Mouse (Mus musculus) urinary bladder, adult 2 months (tissue): ENCODE measurements around the gene Tpr. TPM values are rescaled to one million over a fixed set of nuclear protein-coding genes. Genes with fewer than 3 reads are reported as not detected.
A peak's percentile ranks its signal among the peaks of the same experiment; 100 is the strongest.

Experiments
- DNase-seq: peaks from one replicate; pipeline ENCODE4 v3.0.0; 2022; ENCODE audit warnings: low spot score
- polyA plus RNA-seq: library from polyadenylated mRNA; depleted of rRNA; stranded (reverse); fragments of >200 nt; gene quantifications from 2 replicates; pipeline ENCODE4 v1.2.3, GENCODE M21; 2012; rRNA removed

Gene Tpr
- 71.5 and 90.4 TPM in 2 replicates for polyA plus RNA-seq

- peak; percentile 100 for DNase-seq
Observed at GRCm38 (mm10) chr1:150392638-150393487, at the start of gene Tpr, which contains the start of gene Odr4. TSS of gene Tpr (plus strand) at chr1:150392838. TSS of gene Odr4 (minus strand) at chr1:150393080.

- DNase-seq = no peak
Observed at GRCm38 (mm10) chr1:150360864-150361263, 31.8 kb upstream of the Tpr start.

GRCm38 (mm10) chr1:150372895-150373294, 19.7 kb upstream of the Tpr start:
- DNase-seq = no peak

GRCm38 (mm10) chr1:150374247-150374646, 18.4 kb upstream of the Tpr start:
- no peak for DNase-seq

GRCm38 (mm10) chr1:150384138-150384537, 8.5 kb upstream of the Tpr start:
- no peak for DNase-seq

- no peak for DNase-seq
Observed at GRCm38 (mm10) chr1:150387572-150387971, 5.1 kb upstream of the Tpr start.

GRCm38 (mm10) chr1:150389390-150390129, 3.1 kb upstream of the Tpr start:
- no peak for DNase-seq

- DNase-seq = no peak
Observed at GRCm38 (mm10) chr1:150391931-150392637, 554 bp upstream of the Tpr start.

- DNase-seq = no peak
Observed at GRCm38 (mm10) chr1:150393488-150393852, 832 bp downstream of the Tpr start.

GRCm38 (mm10) chr1:150396001-150396400, 3.4 kb downstream of the Tpr start:
- DNase-seq = no peak

GRCm38 (mm10) chr1:150403914-150404313, 11.3 kb downstream of the Tpr start:
- no peak for DNase-seq

GRCm38 (mm10) chr1:150404555-150404954, 11.9 kb downstream of the Tpr start:
- DNase-seq = no peak

GRCm38 (mm10) chr1:150407285-150407684, 14.6 kb downstream of the Tpr start:
- DNase-seq = no peak

- DNase-seq = no peak
Observed at GRCm38 (mm10) chr1:150409996-150410395, 17.4 kb downstream of the Tpr start.

- DNase-seq = no peak
Observed at GRCm38 (mm10) chr1:150416006-150416405, 23.4 kb downstream of the Tpr start.

- no peak for DNase-seq
Observed at GRCm38 (mm10) chr1:150418426-150418825, 25.8 kb downstream of the Tpr start.

GRCm38 (mm10) chr1:150425665-150426064, 33.0 kb downstream of the Tpr start:
- DNase-seq = no peak

GRCm38 (mm10) chr1:150426216-150426615, 33.6 kb downstream of the Tpr start:
- DNase-seq = no peak

GRCm38 (mm10) chr1:150438641-150439040, 46.0 kb downstream of the Tpr start:
- no peak for DNase-seq

GRCm38 (mm10) chr1:150441731-150442130, 49.1 kb downstream of the Tpr start:
- DNase-seq = no peak

GRCm38 (mm10) chr1:150458977-150459376, 66.3 kb downstream of the Tpr start:
- no peak for DNase-seq

- DNase-seq = no peak
Observed at GRCm38 (mm10) chr1:150459599-150459998, 67.0 kb downstream of the Tpr start.
